Mouse (Mus musculus) CD4-positive, CD25-positive, alpha-beta regulatory T cell, adult 2 months (primary cell): ENCODE results near the gene Sorbs1.

ENCODE experiments used
- DNase-seq: peaks from one replicate; pipeline ENCODE4 v3.0.0-alpha.2; 2012; ENCODE audit warnings: low read depth, low spot score

Sorbs1 gene

DNA sequence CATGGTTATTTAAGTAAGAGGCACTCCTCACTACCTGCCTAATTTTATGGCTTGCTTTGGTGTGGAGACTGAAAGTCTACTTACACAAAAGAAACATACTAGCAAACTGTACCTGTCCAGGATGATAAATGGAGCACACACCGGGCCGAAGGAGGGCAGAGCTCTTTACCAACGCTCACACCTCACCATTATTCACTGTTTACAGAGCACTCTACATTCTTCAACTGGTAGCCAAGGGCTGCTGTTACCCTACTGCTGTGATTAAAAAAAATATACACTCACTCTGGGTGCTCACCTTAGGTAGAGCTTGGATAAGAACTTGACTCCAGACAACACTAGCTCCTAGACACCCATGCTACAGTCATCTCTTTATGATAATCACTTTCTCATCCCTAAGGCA, 245.1 kb downstream of the Sorbs1 start:
- no peak for DNase-seq

DNA sequence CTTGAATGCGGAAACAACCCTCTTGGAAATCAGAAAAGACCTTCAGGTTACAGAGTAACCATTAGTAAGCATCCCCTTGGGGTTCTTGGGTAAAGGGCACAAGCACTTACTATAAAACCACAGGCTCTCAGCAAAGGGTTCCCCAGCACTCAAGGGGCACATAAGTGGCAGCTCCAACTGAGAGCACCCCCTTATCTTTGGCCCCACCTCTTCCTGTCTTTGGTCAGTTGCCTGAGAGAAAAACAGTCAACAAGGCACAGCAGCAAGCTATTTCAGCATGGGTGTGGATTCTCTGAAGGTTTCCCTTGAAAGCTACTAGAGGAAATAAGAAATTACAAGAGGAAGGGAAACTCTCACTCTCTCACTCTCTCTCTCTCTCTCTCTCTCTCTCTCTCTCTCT, 246.2 kb downstream of the Sorbs1 start:
- DNase-seq = peak; percentile 66

GRCm38 (mm10) chr19:40259485-40259884, 254.1 kb downstream of the Sorbs1 start:
- no peak for DNase-seq

GRCm38 (mm10) chr19:40257396-40257795, 256.2 kb downstream of the Sorbs1 start:
- peak; percentile 88 for DNase-seq

GRCm38 (mm10) chr19:40256376-40257050, 257.1 kb downstream of the Sorbs1 start:
- DNase-seq = peak; percentile 42

DNA sequence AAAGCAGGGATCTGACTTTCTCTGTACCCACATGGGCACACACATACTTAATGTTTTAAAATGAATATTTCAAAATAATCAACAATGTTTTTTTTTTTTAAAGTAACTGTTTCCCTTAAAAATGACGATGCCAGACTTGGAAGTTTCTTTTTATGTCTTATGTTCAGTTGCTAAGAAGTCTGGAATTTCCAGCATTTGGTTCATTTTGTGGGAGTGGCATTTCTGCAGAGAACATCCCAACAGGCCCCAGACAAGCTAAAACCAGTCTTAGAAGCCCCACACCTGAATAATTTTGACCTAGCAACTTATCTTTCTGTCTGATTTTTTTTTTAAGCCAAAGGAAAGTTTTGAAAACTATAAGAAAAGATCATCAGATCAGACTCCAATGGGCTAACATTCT, 258.0 kb downstream of the Sorbs1 start:
- no peak for DNase-seq

DNA sequence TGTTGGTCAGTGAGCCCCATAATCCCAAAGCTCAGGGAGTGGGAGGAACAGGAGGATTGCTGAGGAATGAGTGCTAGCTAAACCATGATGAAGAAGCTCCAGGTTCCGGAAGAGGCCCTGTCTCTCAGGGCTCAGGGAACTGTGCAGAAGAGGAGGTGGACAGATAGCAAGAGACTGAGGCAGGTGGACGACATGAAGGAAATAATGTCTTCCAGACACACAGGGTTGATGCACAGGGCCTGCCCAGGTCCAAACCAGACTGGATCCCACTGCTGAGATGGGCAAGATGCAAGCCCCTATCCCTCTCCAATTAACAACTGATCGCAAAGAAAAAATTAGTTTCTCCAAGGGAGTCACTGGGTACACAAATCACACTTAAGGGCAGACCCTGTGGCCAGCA, 258.8 kb downstream of the Sorbs1 start:
- no peak for DNase-seq

DNA sequence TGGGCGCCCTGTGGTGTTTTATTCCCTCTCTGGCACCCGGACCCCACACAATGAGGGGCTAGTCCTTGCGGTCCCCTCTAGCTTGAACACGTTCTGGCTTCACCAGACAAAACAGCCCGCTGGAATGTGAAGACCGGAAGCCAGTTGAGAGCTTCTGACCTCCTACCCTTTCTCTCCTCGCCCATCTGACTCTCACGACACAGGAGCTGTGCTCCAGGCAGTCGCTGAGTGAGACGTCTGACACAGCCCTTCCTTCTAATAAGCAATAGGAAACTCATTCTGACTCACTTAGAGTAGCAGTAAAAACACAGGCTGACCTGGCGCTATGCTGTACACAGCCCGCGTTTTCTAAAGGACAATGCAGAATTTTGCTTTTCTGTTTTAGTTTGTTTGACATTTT, 259.8 kb downstream of the Sorbs1 start:
- no peak for DNase-seq

DNA sequence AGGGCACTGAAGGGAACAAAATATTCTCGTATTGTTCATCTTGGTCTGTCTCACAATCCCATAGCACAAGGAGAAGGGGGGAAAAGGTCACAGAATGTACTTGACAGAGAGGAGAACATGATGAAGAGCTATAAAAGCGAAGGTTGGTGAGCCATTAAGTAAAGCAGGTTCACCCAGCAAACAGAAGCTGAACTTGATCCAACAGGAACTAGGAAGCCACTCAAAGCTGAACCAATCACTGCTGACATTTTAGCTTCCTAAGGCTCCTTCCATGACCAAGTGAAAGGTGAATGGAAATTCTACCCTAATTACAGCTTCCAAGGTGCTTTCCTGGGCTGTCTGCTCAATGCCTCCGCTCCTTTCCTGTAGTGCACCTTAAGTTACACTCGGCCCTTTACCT, 262.5 kb downstream of the Sorbs1 start:
- no peak for DNase-seq

- DNase-seq = no peak
Observed at GRCm38 (mm10) chr19:40249352-40249751, 264.2 kb downstream of the Sorbs1 start.

- DNase-seq = no peak
Observed at GRCm38 (mm10) chr19:40248476-40248875, 265.1 kb downstream of the Sorbs1 start.

GRCm38 (mm10) chr19:40247268-40247666, 266.3 kb downstream of the Sorbs1 start:
- no peak for DNase-seq

- no peak for DNase-seq
Observed at GRCm38 (mm10) chr19:40246646-40247267, 266.8 kb downstream of the Sorbs1 start.
